ENCODE assay signal across 9 mouse cellular contexts in genomic region chr5:120269416-120269860, GRCm38 (mm10).
DNase-seq lines count a peak whose midpoint lies in the region; ATAC-seq and TF ChIP-seq lines count a peak whose summit lies in the region.
"Had no signal": no experiment of that assay in that cellular context is flagged by ENCODE, and none has a peak within 500 bp of the region (broad histone marks: within the 10 kb centered on the region; RNA-seq: fewer than 3 reads in every experiment).

No protein-coding gene starts in this region.

- 0 out of 2 replicates have a peak, but pooled peaks cover 2% of the 10 kb centered on the region for H3K4me1 ChIP-seq in heart, embryonic 15.5 days (replicated peaks)
- H3K4me1 ChIP-seq in E14TG2a.4 (replicated peaks; ENCODE audit: low read depth, low read length), result peaks cover 11% of the 10 kb centered on the region; the same call in 1 of the 2 replicates
- peaks cover 33% of the 10 kb centered on the region for H3K4me1 ChIP-seq in forebrain, embryonic 10.5 days
- no peaks in the 10 kb centered on the region for H3K4me1 ChIP-seq in limb, embryonic 14.5 days (ENCODE audit: control insufficient read depth, insufficient read depth, low read length)

- H3K27me3 ChIP-seq in heart, embryonic 15.5 days, result peaks cover 60% of the 10 kb centered on the region
- H3K27me3 ChIP-seq in E14TG2a.4 (ENCODE audit: insufficient read depth, low read length), result peaks cover 79% of the 10 kb centered on the region
- H3K27me3 ChIP-seq in forebrain, embryonic 10.5 days (ENCODE audit: poor library complexity, severe bottlenecking), result peaks cover 66% of the 10 kb centered on the region
- H3K27me3 ChIP-seq in limb, embryonic 14.5 days (ENCODE audit: control insufficient read depth, insufficient read depth, low read length), result peaks cover 23% of the 10 kb centered on the region

- peak overlapping the region; percentile 47 for H3K4me2 ChIP-seq in heart, embryonic 15.5 days
- 0 out of 2 replicates have a peak overlapping the region, but pooled peaks have one; percentile 5 for H3K4me2 ChIP-seq in limb, embryonic 14.5 days (replicated peaks; ENCODE audit: low read depth, low read length, severe bottlenecking)

- no peak for TF ChIP-seq POLR2A in limb, embryonic 14.5 days (IDR thresholded peaks at IDR 0.05; ENCODE audit: borderline replicate concordance, extremely low read depth, insufficient read depth, insufficient read length)

- H3K27ac ChIP-seq in heart, embryonic 15.5 days, result no peak overlapping the region
- H3K27ac ChIP-seq in forebrain, embryonic 10.5 days, result peak overlapping the region; percentile 68
- no peak overlapping the region for H3K27ac ChIP-seq in limb, embryonic 14.5 days (replicated peaks; ENCODE audit: low read depth, low read length)

- no peaks in the 10 kb centered on the region for H3K36me3 ChIP-seq in heart, embryonic 15.5 days
- H3K36me3 ChIP-seq in E14TG2a.4 (ENCODE audit: insufficient read depth, low read length), result no peaks in the 10 kb centered on the region
- no peaks in the 10 kb centered on the region for H3K36me3 ChIP-seq in forebrain, embryonic 10.5 days (replicated peaks)
- no peaks in the 10 kb centered on the region for H3K36me3 ChIP-seq in limb, embryonic 14.5 days (ENCODE audit: control insufficient read depth, insufficient read depth, low read length)

- no peak for ATAC-seq in heart, embryonic 15.5 days (replicated peaks; ENCODE audit: insufficient number of reproducible peaks, insufficient read depth, low FRiP score, low read depth)
- ATAC-seq in limb, embryonic 14.5 days (ENCODE audit: low FRiP score, low read depth), result no peak
- no peak for ATAC-seq in erythroblast, adult 5-6 weeks (replicated peaks; ENCODE audit: low FRiP score, poor library complexity, severe bottlenecking)

- no peak for TF ChIP-seq CTCF in E14TG2a.4 (conservative IDR thresholded peaks at IDR 0.05; ENCODE audit: low read length)

- H3K9ac ChIP-seq in heart, embryonic 15.5 days, result no peak overlapping the region
- H3K9ac ChIP-seq in limb, embryonic 14.5 days (ENCODE audit: low read depth, low read length, severe bottlenecking), result 0 out of 2 replicates have a peak overlapping the region, but pooled peaks have one; percentile 25

- no peaks in the 10 kb centered on the region for H3K9me3 ChIP-seq in heart, embryonic 15.5 days (replicated peaks)
- no peaks in the 10 kb centered on the region for H3K9me3 ChIP-seq in E14TG2a.4 (ENCODE audit: low read length)
- no peaks in the 10 kb centered on the region for H3K9me3 ChIP-seq in forebrain, embryonic 10.5 days
- H3K9me3 ChIP-seq in limb, embryonic 14.5 days (ENCODE audit: control insufficient read depth, low read length), result no peaks in the 10 kb centered on the region

- 5% methylated on average over 22 of the region's 22 CpGs for WGBS in heart, embryonic 15.5 days
- 22% methylated on average over 22 of the region's 22 CpGs for WGBS in forebrain, embryonic 10.5 days
- 15% methylated on average over 22 of the region's 22 CpGs for WGBS in limb, embryonic 14.5 days

- H3K4me3 ChIP-seq in heart, embryonic 15.5 days, result peak overlapping the region; percentile 9; the same call in 1 of the 2 replicates
- peak overlapping the region; percentile 45 for H3K4me3 ChIP-seq in E14TG2a.4 (replicated peaks; ENCODE audit: low read length)
- no peak overlapping the region for H3K4me3 ChIP-seq in forebrain, embryonic 10.5 days
- H3K4me3 ChIP-seq in limb, embryonic 14.5 days (replicated peaks; ENCODE audit: low read length), result no peak overlapping the region

- no peak for DNase-seq in heart, adult 11 months
- no peak for DNase-seq in forebrain, embryonic 10.5 days (ENCODE audit: extremely low spot score, low spot score)
- no peak for DNase-seq in limb, embryonic 14.5 days (ENCODE audit: low spot score)
- no peak for DNase-seq in adipocyte (ENCODE audit: low spot score)
- no peak for DNase-seq in spleen, postnatal 36 days (ENCODE audit: low spot score in 2 of 2)
- DNase-seq: thymus, postnatal 36 days had no signal

Comparison
In these comparisons a context has a peak if more than half of its experiments do, and no peak if none do; other contexts are left out.
1. H3K4me3 ChIP-seq: peak in heart, embryonic 15.5 days (single experiment) and E14TG2a.4 (single experiment); none in forebrain, embryonic 10.5 days (single experiment) and limb, embryonic 14.5 days (single experiment).